Mouse (Mus musculus) ovary, adult 2 months (tissue): ENCODE measurements around the gene Olfr1033. TPM values are rescaled to one million over a fixed set of nuclear protein-coding genes. Genes with fewer than 3 reads are reported as not detected.

Source experiments
- polyA plus RNA-seq: library from polyadenylated mRNA; depleted of rRNA; stranded (reverse); fragments of >200 nt; gene quantifications from 2 replicates; pipeline ENCODE4 v1.2.3, GENCODE M21; 2012; rRNA removed

The Olfr1033 gene
- 1.4 and 1.5 TPM in 2 replicates for polyA plus RNA-seq

GRCm38 (mm10) chr2:86020406-86020805, at the start of gene Olfr1033:
TSS of gene Olfr1033 (plus strand) at chr2:86020633.

GRCm38 (mm10) chr2:85973595-85973994, 46.8 kb upstream of the Olfr1033 start, which contains the start of gene Olfr1029:
TSS of gene Olfr1029 (plus strand) at chr2:85973895.

GRCm38 (mm10) chr2:85978976-85979375, 41.5 kb upstream of the Olfr1033 start, which contains the start of gene Olfr1030:
TSS of gene Olfr1030 (plus strand) at chr2:85979276.

GRCm38 (mm10) chr2:85990004-85990403, 30.4 kb upstream of the Olfr1033 start, which contains the start of gene Olfr1031:
TSS of gene Olfr1031 (plus strand) at chr2:85990304.

GRCm38 (mm10) chr2:86005240-86005639, 15.2 kb upstream of the Olfr1033 start, which contains the start of gene Olfr1032:
TSS of gene Olfr1032 (plus strand) at chr2:86005540.

GRCm38 (mm10) chr2:86045561-86045960, 25.1 kb downstream of the Olfr1033 start, which contains the start of gene Olfr1034:
TSS of gene Olfr1034 (plus strand) at chr2:86045861.

GRCm38 (mm10) chr2:86073692-86074091, 53.3 kb downstream of the Olfr1033 start, which contains the start of gene Olfr1036:
TSS of gene Olfr1036 (plus strand) at chr2:86073992.

GRCm38 (mm10) chr2:86087285-86087684, 66.9 kb downstream of the Olfr1033 start, which contains the start of gene Olfr1037:
TSS of gene Olfr1037 (minus strand) at chr2:86087385.

Other genes with a start within 250 kb of the Olfr1033 start
- gene Olfr1014, start 247.9 kb upstream of the Olfr1033 start, polyA plus RNA-seq = not detected in 2 replicates
- not detected in 2 replicates for gene Olfr1015, start 238.6 kb upstream of the Olfr1033 start, polyA plus RNA-seq
- gene Olfr1016, start 218.1 kb upstream of the Olfr1033 start, polyA plus RNA-seq = not detected in 2 replicates
- not detected in 2 replicates for gene Olfr1018, start 202.2 kb upstream of the Olfr1033 start, polyA plus RNA-seq
- not detected in 2 replicates for gene Olfr1019, start 175.2 kb upstream of the Olfr1033 start, polyA plus RNA-seq
- gene Olfr1020, start 173.6 kb upstream of the Olfr1033 start, polyA plus RNA-seq = not detected in 2 replicates
- gene Olfr1022, start 152.0 kb upstream of the Olfr1033 start, polyA plus RNA-seq = not detected in 2 replicates
- gene Olfr1023, start 135.0 kb upstream of the Olfr1033 start, polyA plus RNA-seq = not detected in 2 replicates
- not detected in 2 replicates for gene Olfr1024, start 115.6 kb upstream of the Olfr1033 start, polyA plus RNA-seq
- not detected in 2 replicates for gene Olfr1025-ps1, start 105.4 kb upstream of the Olfr1033 start, polyA plus RNA-seq
- not detected in 2 replicates for gene Olfr1026, start 99.1 kb upstream of the Olfr1033 start, polyA plus RNA-seq
- not detected in 2 replicates for gene Olfr1028, start 70.2 kb upstream of the Olfr1033 start, polyA plus RNA-seq
- gene Olfr1029, start 46.7 kb upstream of the Olfr1033 start, polyA plus RNA-seq = 0.29 and 0.58 TPM in 2 replicates
- gene Olfr1030, start 41.4 kb upstream of the Olfr1033 start, polyA plus RNA-seq = 0.03 and 0.05 TPM in 2 replicates
- not detected in 2 replicates for gene Olfr1031, start 30.3 kb upstream of the Olfr1033 start, polyA plus RNA-seq
- gene Olfr1032, start 15.1 kb upstream of the Olfr1033 start, polyA plus RNA-seq = not detected in 2 replicates
- gene Olfr1034, start 25.2 kb downstream of the Olfr1033 start, polyA plus RNA-seq = 0.37 and 0.41 TPM in 2 replicates
- not detected in 2 replicates for gene Olfr1036, start 53.4 kb downstream of the Olfr1033 start, polyA plus RNA-seq
- gene Olfr1037, start 66.8 kb downstream of the Olfr1033 start, polyA plus RNA-seq = not detected in 2 replicates
- gene Olfr1039, start 115.3 kb downstream of the Olfr1033 start, polyA plus RNA-seq = not detected in 2 replicates
- gene Olfr1040, start 126.1 kb downstream of the Olfr1033 start, polyA plus RNA-seq = not detected in 2 replicates
- gene Olfr1042, start 141.2 kb downstream of the Olfr1033 start, polyA plus RNA-seq = not detected in 2 replicates
- not detected in 2 replicates for gene Olfr1043, start 146.9 kb downstream of the Olfr1033 start, polyA plus RNA-seq
- gene Olfr1044, start 157.2 kb downstream of the Olfr1033 start, polyA plus RNA-seq = not detected in 2 replicates
- gene Olfr52, start 165.1 kb downstream of the Olfr1033 start, polyA plus RNA-seq = not detected in 2 replicates
- gene Olfr1045, start 182.4 kb downstream of the Olfr1033 start, polyA plus RNA-seq = not detected in 2 replicates
- gene Olfr1046, start 198.7 kb downstream of the Olfr1033 start, polyA plus RNA-seq = not detected in 2 replicates
- not detected in 2 replicates for gene Olfr1047, start 210.8 kb downstream of the Olfr1033 start, polyA plus RNA-seq
- gene Olfr1048, start 219.7 kb downstream of the Olfr1033 start, polyA plus RNA-seq = not detected in 2 replicates
- gene Olfr1049, start 237.7 kb downstream of the Olfr1033 start, polyA plus RNA-seq = not detected in 2 replicates